Mouse (Mus musculus) adrenal gland, adult 2 months (tissue): ENCODE data around the gene Fam234b. TPM values are rescaled to one million over a fixed set of nuclear protein-coding genes. Genes with fewer than 3 reads are reported as not detected.

ENCODE experiments used
- DNase-seq: peaks from one replicate; pipeline ENCODE4 v3.0.0; 2021
- polyA plus RNA-seq: library from polyadenylated mRNA; depleted of rRNA; stranded (reverse); fragments of >200 nt; gene quantifications from 2 replicates; pipeline ENCODE4 v1.2.3, GENCODE M21; 2012
- total RNA-seq, 2 experiments: library from RNA; stranded (reverse); gene quantifications; 2 replicates each; pipeline ENCODE4 v1.2.3; 2021

Fam234b gene
- total and polyA plus RNA-seq, 3 experiments = 13.8 to 31.3 (median 21.0) TPM

DNA sequence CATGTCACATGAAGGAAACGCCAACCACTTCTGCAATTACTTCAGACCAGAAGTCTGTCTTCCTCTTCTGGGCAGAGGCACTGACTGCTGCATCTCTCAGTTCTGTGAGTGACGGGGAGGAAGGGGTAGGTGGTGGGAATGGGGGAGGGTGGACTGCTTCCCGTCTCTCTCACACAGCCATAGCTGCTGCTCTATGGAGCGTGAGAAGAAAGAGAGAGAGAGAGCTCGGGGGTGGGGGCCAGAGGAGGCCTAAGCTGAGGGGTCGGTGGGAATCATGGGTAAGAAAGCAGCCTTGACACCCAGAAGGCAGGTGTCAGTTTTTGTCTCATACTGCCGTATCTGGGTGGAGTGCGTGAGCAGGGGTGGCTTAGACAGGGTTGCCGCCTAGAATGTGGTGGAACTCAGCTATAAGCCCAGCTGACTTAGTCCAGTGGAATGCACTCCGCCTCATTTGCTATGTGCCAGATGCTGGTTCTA, 30.7 kb downstream of the Fam234b start:
- no peak for DNase-seq

DNA sequence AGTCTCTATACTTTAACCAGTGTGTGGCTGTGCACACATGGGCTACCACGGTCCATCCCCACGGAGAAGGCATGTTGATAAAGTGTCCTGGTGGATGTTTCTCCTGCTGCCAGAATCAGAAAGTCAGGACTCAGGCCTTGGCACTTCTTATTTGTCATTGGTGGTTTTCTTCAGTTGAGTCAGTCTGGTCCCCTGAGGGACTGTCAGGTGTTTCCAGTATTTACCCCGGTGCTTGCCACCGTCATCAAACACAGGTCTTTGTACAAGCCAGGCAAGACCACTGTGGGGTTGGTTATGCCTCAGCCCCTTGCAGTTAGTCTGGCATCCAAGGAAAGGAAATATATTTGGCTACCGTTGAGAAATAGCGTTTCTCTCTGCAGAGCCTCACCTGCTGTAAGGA, 32.8 kb downstream of the Fam234b start:
- no peak for DNase-seq

DNA sequence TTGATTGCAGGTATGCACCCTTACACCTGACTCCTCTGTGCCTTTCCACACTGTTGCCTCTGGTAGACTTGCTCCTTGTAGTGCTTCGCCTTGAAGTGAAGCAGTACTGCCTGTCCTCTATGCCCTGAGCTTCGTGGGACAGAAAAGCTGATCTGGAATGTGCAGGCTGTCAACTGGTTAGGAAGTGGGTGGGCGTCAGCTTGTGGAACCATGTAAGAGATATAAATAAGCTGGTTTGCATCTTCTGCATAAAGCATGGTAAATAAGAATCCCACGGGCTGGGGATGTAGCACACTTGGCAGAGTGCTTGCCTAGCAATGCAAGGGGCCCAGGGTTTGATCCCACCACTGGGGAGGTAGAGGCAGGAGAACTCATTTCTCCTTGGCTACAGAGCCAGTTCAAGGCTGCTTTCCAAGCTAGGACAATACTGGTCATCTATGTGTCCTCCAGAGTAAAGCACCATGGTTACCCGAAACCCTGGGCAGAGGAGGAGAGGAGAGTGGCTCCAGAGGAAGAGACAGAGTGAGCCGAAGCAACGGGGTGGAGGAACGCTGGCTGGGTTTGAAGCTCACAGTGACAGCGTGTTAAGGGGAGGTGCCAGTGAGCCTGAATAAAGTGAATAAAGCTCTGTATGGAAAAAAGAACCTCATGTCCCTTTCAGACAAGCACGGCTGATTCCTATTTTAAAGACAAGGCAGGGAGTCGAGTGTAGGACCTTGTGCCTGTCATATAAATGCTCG, 34.8 kb downstream of the Fam234b start:
- no peak for DNase-seq

DNA sequence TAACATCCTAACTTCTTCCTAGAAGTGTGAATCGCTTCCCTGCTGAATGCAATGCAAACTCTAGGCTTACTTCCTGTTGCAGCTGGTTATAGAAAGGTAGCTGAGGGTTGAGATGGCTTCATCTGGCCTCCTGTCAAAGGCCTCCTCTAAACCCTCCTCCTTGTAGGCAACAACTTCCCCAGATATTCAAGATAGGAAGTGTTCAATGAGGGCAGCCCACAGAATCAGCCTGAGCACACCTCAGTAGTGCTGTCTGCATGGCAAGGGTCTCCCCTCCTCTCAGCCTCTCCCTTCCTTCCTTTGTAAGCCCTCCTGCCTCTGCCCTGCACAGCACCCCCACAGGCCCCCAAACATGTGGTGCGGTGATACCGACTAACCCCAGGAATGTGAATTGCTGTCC, 38.0 kb downstream of the Fam234b start:
- DNase-seq = no peak

DNA sequence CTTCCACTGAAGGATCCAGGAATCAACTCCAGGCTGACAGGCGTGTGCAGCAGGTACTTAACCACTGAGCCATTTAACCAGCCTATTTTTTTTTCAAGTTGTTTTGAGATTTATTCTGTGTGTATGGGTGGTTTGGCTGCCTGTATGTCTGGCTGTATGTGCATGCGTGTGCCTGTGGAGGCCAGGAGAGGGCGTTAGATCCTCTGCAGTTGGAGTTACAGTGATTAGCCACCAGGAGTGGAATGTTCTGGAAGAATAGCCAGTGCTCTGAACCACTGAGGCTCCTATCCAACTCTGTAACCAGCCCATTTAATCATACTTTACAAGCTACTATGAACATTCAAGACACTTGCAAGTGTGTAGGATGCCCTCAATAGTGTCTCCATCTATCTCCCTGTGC, 38.8 kb downstream of the Fam234b start:
- no peak for DNase-seq

DNA sequence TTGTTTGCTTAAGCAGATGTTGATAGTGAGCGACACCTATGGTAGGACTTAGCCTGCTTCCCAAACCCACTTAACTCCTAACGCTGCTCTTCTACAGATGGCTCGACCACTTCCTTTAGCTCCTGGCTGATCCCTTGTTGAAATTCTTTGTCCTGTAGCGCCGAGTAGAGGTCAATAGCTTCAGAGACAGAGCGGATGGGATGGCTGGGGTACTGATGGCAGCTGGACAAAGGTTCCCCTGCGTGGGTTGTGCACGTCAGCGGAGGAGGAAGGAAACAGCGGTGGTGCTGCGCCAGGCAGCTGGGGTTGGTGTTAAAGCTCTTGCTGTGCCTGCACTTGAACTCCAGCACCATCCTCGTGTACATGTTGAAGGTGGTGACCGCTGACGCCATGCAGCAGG, 39.5 kb downstream of the Fam234b start:
- DNase-seq = no peak

DNA sequence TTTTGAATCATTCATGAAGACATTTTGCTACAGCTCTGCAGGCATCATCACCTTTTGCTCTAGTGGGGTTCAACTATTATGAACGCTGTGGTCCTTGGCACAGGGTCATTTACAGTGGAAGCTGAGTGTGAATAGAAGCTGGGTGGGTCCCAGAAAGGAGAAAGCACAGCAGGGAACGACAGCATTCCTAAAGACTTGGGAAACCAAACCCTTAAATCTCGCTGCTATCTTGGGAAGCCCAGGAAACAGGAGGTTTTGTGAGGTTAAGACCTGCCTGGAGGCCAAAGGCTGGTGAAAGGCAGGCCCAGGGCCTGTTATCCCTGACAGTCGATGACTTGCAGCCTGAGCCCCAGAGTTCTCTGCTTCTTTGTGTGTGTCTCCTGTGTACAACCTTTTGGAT, 40.4 kb downstream of the Fam234b start:
- DNase-seq = no peak

DNA sequence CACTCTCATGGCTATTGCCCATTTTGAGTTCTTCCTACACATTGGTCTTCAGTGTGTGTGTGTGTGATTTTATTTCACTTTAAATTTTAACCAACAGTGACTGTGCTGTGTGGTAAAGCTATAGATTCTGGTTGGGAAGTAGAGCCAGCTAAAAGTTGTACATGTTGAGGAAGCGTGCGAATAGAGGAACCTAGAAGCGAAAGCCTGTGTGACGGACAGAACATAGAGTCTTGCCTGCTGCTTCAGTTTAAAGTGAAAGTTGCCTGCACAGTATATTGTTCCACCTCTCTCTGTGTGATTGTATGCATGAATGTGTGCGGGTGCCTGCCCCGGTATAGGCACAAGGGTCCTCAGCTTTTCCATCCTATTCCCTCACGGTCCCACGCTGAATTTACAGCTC, 42.6 kb downstream of the Fam234b start:
- DNase-seq = no peak

DNA sequence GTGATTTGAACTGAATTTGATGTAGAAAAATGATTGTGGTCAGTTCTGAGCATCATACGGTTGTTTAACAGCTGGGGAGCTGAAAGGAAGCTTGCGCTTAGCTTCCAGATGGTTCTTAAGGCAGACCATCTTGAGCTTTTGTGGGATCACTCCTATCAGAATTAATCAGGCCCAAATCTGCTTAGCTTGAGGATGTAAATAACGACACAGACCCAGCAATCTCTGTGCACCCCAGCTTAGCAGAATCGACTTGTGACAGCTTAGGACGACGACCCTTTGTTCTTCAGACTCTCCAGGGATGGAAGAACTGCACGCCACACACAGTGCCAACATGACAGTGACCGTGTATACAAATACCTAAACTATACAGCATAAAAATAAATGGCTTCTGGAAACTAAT, 47.8 kb downstream of the Fam234b start:
- no peak for DNase-seq

DNA sequence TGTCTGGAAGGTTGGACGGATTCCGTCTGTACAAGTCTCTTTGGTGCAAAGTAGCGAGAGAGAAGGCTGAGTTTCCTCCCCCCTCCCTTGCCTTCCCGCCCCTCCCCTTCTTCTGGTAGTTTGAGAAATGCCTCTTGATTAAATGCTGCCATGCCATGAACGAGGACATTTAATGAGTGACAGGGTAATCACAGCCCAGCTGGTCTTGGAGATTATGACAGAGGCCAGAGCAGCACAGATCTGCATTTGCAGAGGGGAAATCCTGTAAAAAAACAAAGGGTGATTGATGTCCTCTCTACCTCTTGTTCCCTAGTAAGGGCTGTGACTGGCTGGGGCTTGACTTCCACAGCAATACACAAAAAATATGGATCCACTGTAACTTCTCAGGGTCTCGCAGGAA, 50.1 kb downstream of the Fam234b start:
- DNase-seq = no peak

DNA sequence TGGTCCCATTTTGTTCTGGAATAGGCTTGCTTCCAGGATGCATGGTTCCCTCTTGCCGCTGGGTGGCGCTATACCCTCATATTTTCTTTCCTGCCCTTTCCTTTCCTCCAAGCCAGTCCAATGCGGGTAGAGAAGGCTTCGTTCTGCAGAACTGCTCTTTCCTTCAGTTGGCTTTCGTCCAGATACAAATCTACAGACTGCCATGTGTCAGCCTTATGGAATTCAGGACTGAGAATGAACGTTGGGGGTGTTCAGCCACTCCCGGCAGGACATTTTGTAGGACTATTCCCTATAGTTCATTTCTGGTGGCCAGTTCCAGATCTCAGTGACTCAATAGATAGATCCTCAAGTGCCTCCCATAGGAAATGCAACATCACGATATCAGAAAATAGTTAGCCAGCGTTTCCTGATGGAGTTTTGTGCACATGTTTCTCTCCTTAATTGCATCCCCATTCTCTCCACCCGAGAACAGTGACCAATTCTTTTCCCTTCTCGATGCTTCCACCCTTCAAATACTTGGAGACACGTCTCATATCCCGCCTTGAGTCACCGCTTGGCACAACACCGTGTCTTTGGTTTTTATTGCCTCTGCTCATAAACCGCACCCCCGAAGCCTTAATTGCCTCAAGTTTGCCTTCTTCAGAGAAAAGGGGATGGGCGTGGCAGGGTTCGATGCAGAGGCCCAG, 52.2 kb downstream of the Fam234b start:
- peak; percentile 74 for DNase-seq

DNA sequence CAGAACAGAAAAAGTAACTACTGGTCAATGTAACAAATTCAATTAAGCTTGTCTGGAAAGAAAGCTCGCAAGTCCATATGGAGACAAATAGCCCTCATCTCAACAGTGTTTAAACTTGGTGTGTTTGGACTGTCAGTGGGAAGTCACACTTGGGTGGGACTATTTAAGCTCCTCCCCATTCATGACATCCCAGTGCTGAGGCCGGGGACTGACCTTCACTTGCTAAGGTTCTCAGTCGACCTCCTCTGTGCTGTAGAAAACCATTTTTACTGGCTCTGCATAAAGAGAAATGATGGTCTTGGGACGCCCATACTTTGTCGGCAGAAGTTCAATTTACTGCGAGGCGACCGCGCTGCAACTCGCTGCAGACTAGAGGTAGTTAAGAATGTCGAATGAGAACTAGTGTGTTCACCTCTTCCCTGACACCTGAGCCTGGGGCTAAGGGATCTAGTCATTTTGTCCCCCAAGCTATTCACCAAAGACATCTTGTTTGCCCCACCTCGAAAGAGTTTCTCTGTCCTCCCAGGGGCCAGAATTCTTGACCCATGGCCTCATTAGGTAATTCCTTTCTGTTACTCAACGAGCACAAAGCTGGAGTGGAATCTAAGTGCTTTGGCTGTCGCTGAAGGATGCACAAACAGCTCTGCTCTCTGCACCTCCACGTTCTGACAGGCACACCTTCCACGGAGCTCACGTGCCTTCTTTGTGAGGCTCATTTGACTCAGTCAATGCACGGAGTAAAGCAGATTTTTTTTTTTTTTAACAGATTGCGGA, 53.3 kb downstream of the Fam234b start:
- no peak for DNase-seq

DNA sequence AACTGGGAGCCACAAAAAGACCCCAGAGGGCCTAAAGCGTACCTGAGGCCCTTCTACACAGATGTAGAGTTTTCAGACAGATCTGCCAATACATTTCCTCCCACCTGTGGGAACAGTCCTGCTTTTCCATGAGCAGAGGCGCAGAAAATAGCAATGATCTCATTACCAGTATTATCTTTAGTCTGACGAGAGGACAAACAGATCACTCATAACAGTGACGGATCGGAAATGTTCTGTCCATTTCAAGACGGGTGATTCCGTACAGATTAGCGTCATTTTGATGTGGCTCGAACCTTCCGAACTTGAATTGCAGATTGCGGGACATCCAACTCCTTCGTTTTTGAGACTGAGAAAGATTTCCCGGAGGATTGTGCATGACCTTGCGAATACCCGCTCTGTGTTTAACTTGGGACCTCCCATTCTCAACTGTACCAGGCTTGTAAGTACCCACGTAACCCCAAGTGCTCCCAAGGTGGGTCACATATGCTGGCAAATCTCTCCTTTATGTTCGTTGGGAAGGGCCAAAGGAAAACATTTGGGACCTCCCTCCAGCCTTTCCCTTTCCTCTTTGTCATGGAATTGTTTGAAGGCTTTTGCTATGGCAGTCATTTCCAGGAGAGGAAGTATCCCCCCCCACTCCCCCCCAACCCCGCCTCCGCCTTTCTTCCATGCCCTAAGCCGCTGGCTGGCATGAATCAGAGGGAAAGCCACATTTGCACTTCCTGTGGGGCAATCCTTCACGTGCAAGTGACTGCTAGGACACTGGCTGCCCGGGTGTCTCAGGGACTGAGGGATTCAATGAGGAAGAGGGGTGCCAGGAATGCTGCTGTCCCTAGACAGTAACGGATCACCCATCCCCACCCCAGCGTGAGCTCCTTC, 54.3 kb downstream of the Fam234b start:
- no peak for DNase-seq

DNA sequence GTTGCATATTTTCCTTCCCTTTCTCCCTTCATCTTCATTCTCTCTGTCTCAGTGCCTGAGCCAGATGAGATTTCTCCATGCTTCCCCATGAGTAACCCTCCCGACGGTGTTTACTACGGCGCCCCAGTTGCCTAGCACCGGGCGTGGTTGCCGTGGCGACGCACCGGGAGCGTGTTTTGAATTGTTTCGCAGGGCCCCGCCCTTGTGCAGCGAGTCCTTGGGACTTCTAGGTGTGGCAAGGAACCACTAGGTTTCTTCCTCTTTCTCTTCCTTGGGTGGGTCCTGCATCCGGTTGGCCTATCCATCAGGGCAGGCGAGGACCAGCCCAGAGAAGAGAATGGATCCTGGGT, 54.9 kb downstream of the Fam234b start:
- peak; percentile 81 for DNase-seq

DNA sequence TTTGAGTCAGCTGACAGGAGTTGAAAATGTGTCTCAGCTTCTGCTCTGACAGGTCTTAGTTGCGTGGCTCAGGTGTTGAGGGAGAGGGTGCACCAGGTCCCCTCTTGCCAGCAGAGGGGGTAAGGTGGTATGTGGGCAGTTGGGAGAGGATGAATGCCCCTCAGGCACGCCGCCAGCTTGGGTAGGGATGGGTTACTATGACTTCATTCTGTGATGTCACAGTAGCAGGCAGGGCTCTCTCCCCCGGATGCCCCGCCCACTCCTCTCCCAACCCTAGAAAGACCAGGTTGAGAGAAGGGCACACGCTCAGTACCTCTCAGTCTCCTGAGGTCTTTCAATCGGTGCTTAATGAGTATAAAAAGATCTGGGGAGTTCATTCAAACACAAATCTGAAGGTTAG, 56.4 kb downstream of the Fam234b start, which contains the start of gene Gsg1:
TSS of gene Gsg1 (minus strand) at position 199 of the 400 bp plus-strand sequence.
- DNase-seq = no peak

DNA sequence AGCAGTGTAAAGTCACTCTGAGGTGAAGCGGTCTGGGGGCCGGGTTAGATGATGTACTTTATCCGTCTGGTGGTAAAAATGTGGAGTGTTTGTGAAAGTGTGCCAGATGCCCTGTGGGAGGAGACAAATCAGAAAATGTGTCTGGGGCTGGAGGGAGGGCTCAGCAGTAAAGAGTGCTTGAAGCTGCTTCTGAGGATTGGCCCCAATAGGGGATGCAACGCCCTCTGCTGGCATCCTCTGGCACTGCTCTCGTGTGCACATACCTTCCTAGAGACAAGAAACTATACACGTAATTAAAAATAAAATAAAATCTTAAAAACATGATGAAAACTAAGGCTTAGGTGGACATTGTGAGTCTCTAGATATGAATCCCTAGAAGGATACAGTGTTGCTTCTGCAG, 62.7 kb downstream of the Fam234b start:
- DNase-seq = no peak

DNA sequence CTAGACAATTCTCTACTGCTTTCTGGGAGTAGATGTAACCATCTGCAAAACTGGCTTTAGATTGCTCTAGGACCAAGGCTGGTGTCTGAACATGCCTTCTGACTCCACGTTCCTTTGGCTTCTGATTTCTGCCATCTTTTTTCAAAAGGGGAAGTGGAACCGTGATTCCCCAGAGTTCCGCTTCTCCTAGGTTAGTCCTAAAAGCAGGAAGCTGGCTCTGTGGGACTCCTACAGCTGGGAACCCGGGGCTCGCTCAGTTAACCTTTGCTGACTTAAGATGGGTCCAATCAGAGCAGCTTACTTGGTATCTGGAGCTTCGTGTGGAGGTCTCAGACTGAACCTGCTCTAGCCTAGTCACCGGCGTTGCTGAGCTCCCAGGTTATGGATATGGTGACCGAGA, 63.3 kb downstream of the Fam234b start:
- DNase-seq = no peak

DNA sequence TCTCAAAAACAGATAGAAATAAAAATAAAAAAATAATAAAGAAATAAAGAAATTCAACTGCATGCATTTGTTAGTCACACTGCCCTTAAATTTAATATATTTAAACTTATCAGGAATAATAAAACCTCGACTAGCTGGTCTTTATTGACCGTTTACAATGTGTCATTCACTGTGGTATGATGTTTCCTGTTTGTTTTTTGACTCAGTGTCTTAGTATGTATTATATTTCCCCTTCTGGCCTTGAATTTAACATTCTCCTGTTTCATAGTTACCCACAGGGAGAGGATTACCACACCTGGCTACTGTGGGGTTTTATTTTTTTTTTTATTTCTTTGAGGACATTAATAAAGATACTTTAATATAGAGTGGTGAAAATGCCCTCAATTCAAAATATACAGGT, 64.8 kb downstream of the Fam234b start:
- DNase-seq = no peak

DNA sequence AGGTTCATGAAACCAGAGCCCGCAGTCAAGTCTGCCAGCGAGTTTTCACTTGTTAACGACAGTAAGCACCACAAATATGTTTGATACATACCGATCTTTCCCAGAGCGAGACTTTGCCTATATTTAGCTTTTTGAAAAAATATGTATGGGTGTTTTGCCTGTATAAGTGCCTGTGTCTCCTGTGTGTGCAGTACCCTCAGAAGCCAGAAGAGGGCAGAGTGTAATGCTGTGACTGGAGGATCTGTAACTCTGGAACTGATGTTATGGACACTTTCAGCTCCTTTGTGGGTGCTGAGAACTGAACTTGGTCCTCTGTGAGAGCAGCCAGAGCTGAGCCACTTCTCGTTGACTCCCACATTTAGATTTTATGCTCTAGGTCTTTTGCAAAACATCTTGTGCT, 66.4 kb downstream of the Fam234b start:
- DNase-seq = no peak

DNA sequence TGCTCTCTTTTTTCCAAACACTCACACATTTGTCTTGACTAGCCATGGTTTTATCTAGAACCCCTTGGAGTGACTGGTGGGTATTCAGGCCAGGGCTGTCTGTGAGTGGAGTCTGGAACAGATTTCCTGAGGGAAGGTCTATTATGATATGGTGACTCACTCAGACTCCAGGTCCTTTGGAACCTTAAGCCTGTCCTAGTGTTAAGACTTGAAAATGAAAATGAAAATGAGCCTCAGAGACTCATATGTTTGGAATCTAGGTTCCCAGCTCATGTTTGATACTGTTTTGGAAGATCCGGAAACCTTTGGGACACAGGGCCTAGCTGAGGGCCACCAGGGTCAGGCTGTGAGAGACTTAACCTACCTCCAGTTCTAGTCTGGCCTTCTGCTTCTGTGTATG, 68.3 kb downstream of the Fam234b start:
- DNase-seq = no peak

DNA sequence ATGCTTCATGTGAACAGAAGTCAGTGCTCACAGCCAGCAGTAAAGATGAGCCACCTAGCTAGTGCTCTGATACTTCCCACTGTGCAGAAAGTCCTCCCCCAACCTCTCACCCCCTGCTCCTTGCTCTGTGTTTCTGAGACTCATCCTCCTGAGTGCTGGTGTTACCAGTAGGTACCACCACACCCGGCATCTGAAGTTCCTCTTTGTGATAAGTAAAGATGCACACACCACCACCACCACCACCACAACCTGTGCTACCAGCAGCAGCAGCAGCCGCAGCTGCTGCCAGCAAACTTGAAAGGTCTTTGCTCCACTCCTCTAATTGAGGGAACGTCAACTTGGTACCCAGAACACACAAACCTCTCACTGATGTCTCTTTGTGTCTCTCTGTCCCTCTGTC, 69.4 kb downstream of the Fam234b start:
- DNase-seq = no peak

DNA sequence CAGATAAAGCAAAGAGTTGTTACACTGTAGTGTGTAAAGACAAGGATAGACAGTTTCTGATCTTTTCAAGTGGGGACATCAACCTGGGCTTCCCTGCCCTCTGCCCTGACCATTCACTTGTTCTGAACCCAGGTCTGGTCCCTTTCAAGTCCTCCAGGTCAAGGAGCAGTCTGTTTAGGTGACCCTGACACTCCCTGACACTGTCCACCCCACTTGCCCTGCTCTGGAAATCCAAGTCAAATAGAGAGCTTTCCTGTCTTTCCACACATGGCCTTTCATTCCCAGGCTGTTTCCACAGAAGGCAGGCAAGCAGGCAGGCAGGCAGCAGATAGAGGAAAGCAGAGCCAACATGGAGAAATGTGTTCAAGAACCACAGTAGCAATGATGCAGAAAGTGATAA, 70.6 kb downstream of the Fam234b start:
- no peak for DNase-seq
